Mouse (Mus musculus) olfactory bulb, adult 2 months (tissue): ENCODE results near the gene Sgf29.

ENCODE experiments used
- CTCF ChIP-seq: fragments of 200-500 bp; IDR thresholded peaks from 2 replicates; pipeline ENCODE4 v1.5.1; 2012; ENCODE audit warnings: low read depth, mild to moderate bottlenecking, low read length, moderate library complexity; ENCODE audit not compliant: insufficient read depth
- POLR2A ChIP-seq: fragments of 200-500 bp; IDR thresholded peaks from 2 replicates; pipeline ENCODE4 v1.6.1; 2012; ENCODE audit warnings: mild to moderate bottlenecking, low read depth, low read length, moderate library complexity; ENCODE audit not compliant: insufficient read depth

- TF ChIP-seq POLR2A (no peak), CTCF (no peak)
Measured at GRCm38 (mm10) chr7:126690737-126691136, 41.6 kb downstream of the Sgf29 start.
